Mouse (Mus musculus) lung, postnatal 4 days (tissue): ENCODE data around the gene Lyst.
A peak's percentile ranks its signal among the peaks of the same experiment; 100 is the strongest.

Experiments
- DNase-seq, 2 experiments: peaks; one replicate each; pipeline ENCODE4 v3.0.0; 2021

Gene Lyst

DNA sequence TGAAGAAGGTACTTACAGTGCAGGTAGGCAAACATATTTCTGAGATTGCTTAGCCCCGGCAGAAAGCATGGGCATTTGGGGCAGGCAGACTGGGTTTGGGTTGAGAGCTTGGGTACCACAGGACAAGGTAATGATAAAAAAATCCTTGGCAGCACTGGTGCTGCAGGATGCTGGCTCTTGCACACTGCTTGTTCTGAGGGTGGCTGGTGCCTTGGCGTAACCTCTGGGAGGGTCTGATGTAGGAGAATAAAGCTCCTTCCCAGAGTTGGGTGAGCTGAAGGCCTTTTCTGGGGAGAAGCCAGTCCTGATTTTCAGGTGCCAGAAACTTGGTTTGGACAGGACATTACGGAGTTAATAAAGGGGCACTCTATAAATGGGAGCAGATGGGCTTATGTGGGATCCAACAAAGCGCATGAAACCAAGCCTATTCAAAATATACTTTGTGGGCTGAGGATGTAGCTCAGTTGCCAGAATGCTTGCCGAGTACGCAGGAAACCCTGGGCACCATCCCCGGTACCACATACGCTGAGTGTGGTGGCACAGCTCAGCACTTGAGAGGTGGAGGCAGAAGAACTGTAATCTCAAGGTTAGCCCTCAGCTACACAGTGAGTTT, 15.8 kb upstream of the Lyst start:
- no peak for DNase-seq

GRCm38 (mm10) chr13:13575106-13575505, 15.1 kb upstream of the Lyst start:
- DNase-seq, result no peak

DNA sequence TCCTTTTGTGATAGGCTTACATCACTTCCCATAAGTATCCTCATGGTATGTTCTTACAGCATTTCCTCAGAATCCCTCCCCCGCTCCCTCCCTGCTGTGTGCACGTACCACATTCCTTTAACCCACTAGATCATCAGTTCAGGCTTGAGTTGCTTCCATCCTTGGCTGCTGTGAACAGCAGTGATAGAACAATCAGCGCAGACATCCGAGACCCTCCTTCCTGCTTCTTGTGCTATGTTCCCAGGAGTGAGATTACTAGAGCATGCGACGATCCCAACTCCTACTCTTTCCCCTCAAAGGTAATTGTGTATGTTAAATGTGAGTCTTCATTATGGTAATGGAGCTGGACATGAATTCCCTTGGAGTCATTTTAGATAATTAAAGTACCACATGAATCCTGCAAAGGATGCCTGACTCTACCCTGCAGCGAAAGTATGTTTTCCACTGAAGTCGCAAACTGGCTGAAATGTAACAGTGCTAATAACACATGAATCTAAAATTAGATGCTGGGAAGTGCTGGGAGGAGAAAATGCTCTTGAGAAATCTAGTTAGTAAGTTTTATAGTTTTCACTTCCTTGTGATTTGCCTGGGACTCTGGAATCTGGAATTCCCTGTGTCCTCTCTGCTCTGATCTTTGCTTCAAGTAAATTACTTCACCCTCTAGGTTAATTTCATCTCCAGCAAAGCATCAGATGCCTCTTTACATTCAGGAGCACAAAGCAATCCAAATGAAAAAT, 13.6 kb upstream of the Lyst start:
- DNase-seq, result no peak

GRCm38 (mm10) chr13:13581988-13582387, 8.2 kb upstream of the Lyst start:
- no peak for DNase-seq

- no peak for DNase-seq
Measured at GRCm38 (mm10) chr13:13583473-13583872, 6.7 kb upstream of the Lyst start.

- DNase-seq, result no peak
Measured at GRCm38 (mm10) chr13:13587653-13588184, 2.5 kb upstream of the Lyst start.

DNA sequence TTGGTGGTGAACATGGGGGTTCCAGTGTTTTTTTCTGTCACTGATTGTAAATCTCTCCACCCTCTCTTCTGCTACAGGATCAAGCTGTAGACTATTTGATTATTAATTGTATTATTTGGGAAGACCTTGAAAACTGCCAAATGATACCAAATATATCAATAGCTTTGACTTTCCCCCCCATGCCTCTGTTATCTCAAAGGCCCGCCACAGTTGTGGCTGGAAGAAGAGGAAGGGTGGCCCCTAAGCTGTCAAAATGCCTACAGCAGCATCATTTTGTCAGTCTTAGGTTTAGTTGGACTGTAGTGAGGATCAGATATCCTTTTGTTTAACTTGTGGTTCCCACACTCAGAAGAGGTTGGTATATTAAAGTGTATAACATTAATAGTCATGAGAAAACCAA, 1.7 kb upstream of the Lyst start:
- no peak for DNase-seq

DNA sequence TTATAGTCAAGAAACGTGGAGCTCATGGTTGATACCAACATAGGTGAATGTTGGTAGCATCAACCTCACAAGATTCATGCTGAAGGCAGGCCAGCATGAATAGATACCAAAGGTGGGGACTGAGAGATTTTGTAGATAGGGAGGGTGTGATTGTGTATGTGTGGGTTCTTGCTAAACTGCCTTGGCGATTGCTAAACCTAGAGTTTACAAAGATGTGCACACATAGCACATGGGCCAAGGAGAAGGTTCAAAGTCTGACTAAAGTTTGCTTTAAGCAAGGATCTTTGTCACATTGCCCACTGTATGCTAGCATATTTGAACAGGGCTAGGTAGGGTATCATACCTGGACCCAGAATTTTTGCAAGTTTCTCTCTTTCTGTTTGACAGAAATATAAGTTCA, 1.2 kb upstream of the Lyst start:
- no peak for DNase-seq

- peak; percentile 18 to 38 for DNase-seq
Measured at GRCm38 (mm10) chr13:13591892-13592291, 1.7 kb downstream of the Lyst start.

GRCm38 (mm10) chr13:13596424-13597044, 6.3 kb downstream of the Lyst start:
- DNase-seq, result no peak

- no peak for DNase-seq
Measured at GRCm38 (mm10) chr13:13597896-13598295, 7.7 kb downstream of the Lyst start.

DNA sequence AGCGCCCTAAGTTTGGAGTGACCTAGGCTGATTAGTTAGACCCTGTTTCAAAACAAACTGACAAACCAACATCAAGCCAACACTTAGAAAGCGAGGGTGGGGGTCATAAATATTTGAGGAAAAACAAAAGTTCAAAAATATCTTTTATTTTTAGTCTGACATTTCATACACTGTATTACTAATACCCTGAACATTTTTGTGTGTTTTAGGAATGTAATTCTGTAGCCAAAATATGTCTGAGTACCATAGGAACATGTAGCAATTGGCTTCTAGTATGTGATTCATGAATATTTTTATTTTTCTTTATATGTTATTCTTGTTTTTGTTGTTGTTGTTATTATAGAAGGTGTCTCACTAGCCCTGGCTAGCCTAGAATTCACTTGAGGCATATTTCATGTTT, 11.2 kb downstream of the Lyst start:
- no peak for DNase-seq

DNA sequence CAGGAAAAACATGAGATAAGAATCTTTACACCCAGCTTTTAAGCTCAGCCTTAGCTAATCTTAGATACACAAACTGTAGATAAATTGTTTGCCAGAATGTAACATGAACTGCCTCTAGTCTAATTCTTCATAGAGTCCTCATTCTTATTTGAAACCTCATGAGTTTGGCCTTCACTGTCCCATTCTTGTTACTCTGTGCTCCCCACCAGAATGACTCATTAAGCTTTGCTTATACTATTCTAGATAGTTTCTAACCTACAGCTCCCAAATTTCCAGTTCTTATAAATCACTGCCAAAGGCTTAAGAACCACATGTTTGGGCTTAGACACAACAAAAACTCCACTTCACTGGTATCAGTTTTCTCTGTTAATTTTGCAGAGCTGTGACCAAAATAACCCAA, 16.0 kb downstream of the Lyst start:
- no peak for DNase-seq

GRCm38 (mm10) chr13:13608311-13608710, 18.1 kb downstream of the Lyst start:
- no peak for DNase-seq

GRCm38 (mm10) chr13:13609655-13610054, 19.5 kb downstream of the Lyst start:
- no peak for DNase-seq

- DNase-seq, result peak in 1 of 2 experiments; percentile 41
Measured at GRCm38 (mm10) chr13:13612882-13613281, 22.7 kb downstream of the Lyst start.

- DNase-seq, result no peak
Measured at GRCm38 (mm10) chr13:13614235-13614634, 24.0 kb downstream of the Lyst start.

- DNase-seq, result no peak
Measured at GRCm38 (mm10) chr13:13621456-13621855, 31.3 kb downstream of the Lyst start.

DNA sequence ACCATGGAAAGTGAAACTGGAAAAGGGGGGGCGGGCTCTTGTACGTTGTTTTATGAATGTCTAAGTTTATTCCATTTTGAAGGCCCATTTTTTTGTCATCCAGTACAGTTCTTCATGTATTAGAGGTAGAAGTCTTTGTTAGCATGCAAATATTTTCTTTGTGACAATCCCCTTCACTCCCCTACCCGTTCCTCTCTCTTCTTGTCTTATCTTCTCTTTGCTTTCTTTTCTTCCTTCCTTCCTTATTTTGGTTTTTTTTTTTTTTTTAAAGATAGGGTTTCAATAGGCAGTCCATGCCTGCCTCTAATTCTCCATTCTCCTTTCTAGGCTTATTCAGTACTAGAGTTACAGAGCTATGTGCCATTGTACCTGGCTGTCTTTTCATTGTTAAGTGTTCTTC, 32.4 kb downstream of the Lyst start:
- DNase-seq, result no peak

GRCm38 (mm10) chr13:13633746-13634145, 43.5 kb downstream of the Lyst start:
- no peak for DNase-seq

- DNase-seq, result no peak
Measured at GRCm38 (mm10) chr13:13634706-13635105, 44.5 kb downstream of the Lyst start.

- no peak for DNase-seq
Measured at GRCm38 (mm10) chr13:13635224-13635623, 45.0 kb downstream of the Lyst start.

GRCm38 (mm10) chr13:13637577-13637976, 47.4 kb downstream of the Lyst start:
- no peak for DNase-seq

DNA sequence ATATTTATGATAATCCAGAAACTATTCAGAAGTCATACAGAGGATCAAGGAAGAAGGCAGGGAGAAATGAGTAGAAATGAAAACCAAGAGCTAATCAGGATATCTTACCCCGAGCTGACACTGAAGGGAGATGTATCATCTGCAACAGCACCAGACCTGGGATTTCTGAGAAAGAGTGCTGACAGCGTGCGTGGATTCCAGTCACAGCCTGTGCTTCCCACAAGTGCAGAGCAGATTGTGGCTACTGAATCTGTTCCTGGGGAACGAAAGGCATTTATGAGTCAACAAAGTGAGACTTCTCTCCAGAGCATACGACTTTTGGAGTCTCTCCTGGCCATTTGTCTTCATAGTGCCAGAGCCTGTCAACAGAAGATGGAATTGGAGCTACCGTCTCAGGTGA, 47.8 kb downstream of the Lyst start:
- DNase-seq, result no peak
